Mouse (Mus musculus) ES-Bruce4 (cell line): ENCODE data around the gene Stx12.

Source experiments
- CTCF ChIP-seq: IDR thresholded peaks from one replicate; pipeline ENCODE4 v1.8.1; 2011; ENCODE audit warnings: low read depth, low read length
- POLR2A ChIP-seq: IDR thresholded peaks from one replicate; pipeline ENCODE4 v1.8.1; 2011; ENCODE audit warnings: low read length; ENCODE audit not compliant: insufficient read depth

- no peak for TF ChIP-seq CTCF
- no peak for TF ChIP-seq POLR2A
These were observed 697 bp downstream of the Stx12 start for GRCm38 (mm10) chr4:132883561-132884063.
